8 mouse cellular contexts compared by ENCODE assay signal in genomic region chr10:128095003-128095636, GRCm38 (mm10). TPM values are rescaled to one million over a fixed set of nuclear protein-coding genes. Genes with fewer than 3 reads are reported as not detected.
DNase-seq lines count a peak whose midpoint lies in the region; ATAC-seq and TF ChIP-seq lines count a peak whose summit lies in the region.

No protein-coding gene starts in this region.

- H3K9me3 ChIP-seq in kidney, embryonic 16.5 days (ENCODE audit: low read length), result no peaks in the 10 kb centered on the region
- H3K9me3 ChIP-seq in forebrain, postnatal 0 days (ENCODE audit: low read length), result no peaks in the 10 kb centered on the region
- no peaks in the 10 kb centered on the region for H3K9me3 ChIP-seq in midbrain, embryonic 14.5 days (ENCODE audit: control insufficient read depth, low read length)

- H3K4me2 ChIP-seq in kidney, embryonic 16.5 days (replicated peaks; ENCODE audit: low read depth, low read length), result peak overlapping the region; percentile 86
- peak overlapping the region; percentile 35; the same call in 1 of the 2 replicates for H3K4me2 ChIP-seq in forebrain, postnatal 0 days (ENCODE audit: low read depth)
- H3K4me2 ChIP-seq in midbrain, embryonic 14.5 days (ENCODE audit: low read length), result peak overlapping the region; percentile 91

- no peaks in the 10 kb centered on the region for H3K27me3 ChIP-seq in kidney, embryonic 16.5 days (ENCODE audit: insufficient read depth, low read length)
- H3K27me3 ChIP-seq in forebrain, postnatal 0 days (ENCODE audit: insufficient read depth, low read length), result no peaks in the 10 kb centered on the region
- no peaks in the 10 kb centered on the region for H3K27me3 ChIP-seq in midbrain, embryonic 14.5 days (ENCODE audit: control insufficient read depth, insufficient read depth, low read length)

- WGBS in kidney, embryonic 16.5 days, result 29% methylated on average over 9 of the region's 9 CpGs
- 31% methylated on average over 9 of the region's 9 CpGs for WGBS in forebrain, postnatal 0 days
- WGBS in midbrain, embryonic 14.5 days, result 15% methylated on average over 9 of the region's 9 CpGs

- H3K36me3 ChIP-seq in kidney, embryonic 16.5 days (ENCODE audit: insufficient read depth, low read length), result peaks cover under 1% of the 10 kb centered on the region; the same call in 1 of the 2 replicates
- H3K36me3 ChIP-seq in forebrain, postnatal 0 days (ENCODE audit: insufficient read depth), result peaks cover 6% of the 10 kb centered on the region; the same call in 1 of the 2 replicates
- H3K36me3 ChIP-seq in midbrain, embryonic 14.5 days (ENCODE audit: control insufficient read depth, insufficient read depth, low read length), result peaks cover 8% of the 10 kb centered on the region

- no peak for TF ChIP-seq CTCF in forebrain, postnatal 0 days (IDR thresholded peaks at IDR 0.05; ENCODE audit: low read depth)

- intact Hi-C loops in gastrocnemius, postnatal 36 days (cut with DNase I), result no loop called here

- peak overlapping the region; percentile 79; the same call in 1 of the 2 replicates for H3K4me3 ChIP-seq in kidney, embryonic 16.5 days (ENCODE audit: low read length)
- no peak overlapping the region for H3K4me3 ChIP-seq in forebrain, postnatal 0 days (ENCODE audit: low read depth, low read length)
- H3K4me3 ChIP-seq in midbrain, embryonic 14.5 days (replicated peaks; ENCODE audit: low read depth, low read length), result no peak overlapping the region

- peak overlapping the region; percentile 99 for H3K27ac ChIP-seq in kidney, embryonic 16.5 days (ENCODE audit: low read length)
- H3K27ac ChIP-seq in forebrain, postnatal 0 days (ENCODE audit: low read depth, low read length), result no peak overlapping the region
- H3K27ac ChIP-seq in midbrain, embryonic 14.5 days (replicated peaks; ENCODE audit: low read depth, low read length), result no peak overlapping the region

- no peak for DNase-seq in kidney, postnatal 14 days
- peak; percentile 92 for DNase-seq in ZHBTc4 (ENCODE audit: low read depth, low spot score)
- DNase-seq in forebrain, postnatal 0 days, result no peak
- DNase-seq in midbrain, embryonic 14.5 days, result no peak
- no peak for DNase-seq in adrenal gland, adult 18-20 months (ENCODE audit: low spot score in 2 of 2)
- DNase-seq in gastrocnemius, postnatal 36 days, result no peak
- DNase-seq in thymus, postnatal 4 days, result no peak

- ATAC-seq in kidney, embryonic 16.5 days (ENCODE audit: low FRiP score, low TSS enrichment), result no peak
- no peak for ATAC-seq in forebrain, postnatal 0 days
- no peak for ATAC-seq in midbrain, embryonic 14.5 days (ENCODE audit: low FRiP score, low TSS enrichment)

- 0 out of 2 replicates have a peak overlapping the region, but pooled peaks have one; percentile 31 for H3K9ac ChIP-seq in kidney, embryonic 16.5 days (replicated peaks; ENCODE audit: low read length)
- no peak overlapping the region for H3K9ac ChIP-seq in forebrain, postnatal 0 days
- no peak overlapping the region for H3K9ac ChIP-seq in midbrain, embryonic 14.5 days (replicated peaks; ENCODE audit: low read length)

- H3K4me1 ChIP-seq in kidney, embryonic 16.5 days (ENCODE audit: insufficient read depth, low read length), result peaks cover 54% of the 10 kb centered on the region
- peaks cover 17% of the 10 kb centered on the region for H3K4me1 ChIP-seq in forebrain, postnatal 0 days (ENCODE audit: insufficient read depth)
- peaks cover 36% of the 10 kb centered on the region for H3K4me1 ChIP-seq in midbrain, embryonic 14.5 days (ENCODE audit: control insufficient read depth, insufficient read depth, low read length)

RNA-seq across cellular contexts. Expression of gene Baz2a, which starts 3.7 kb away (rescaled TPM):
- polyA plus RNA-seq in kidney, embryonic 16.5 days (2015; fragmentation: Nextera tagmentation; extraction: Ambion mirVana), result 10.9 and 14.3 TPM in 2 replicates
- 9.3 and 10.0 TPM in 2 replicates for total RNA-seq in forebrain, postnatal 0 days (2014; rRNA removed)
- polyA plus RNA-seq in forebrain, postnatal 0 days (2015; fragmentation: Nextera tagmentation; extraction: Ambion mirVana), result 3.8 and 7.0 TPM in 2 replicates
- 14.8 and 19.4 TPM in 2 replicates for polyA plus RNA-seq in midbrain, embryonic 14.5 days (2014; fragmentation: Nextera tagmentation; extraction: Ambion mirVana)
- total RNA-seq in adrenal gland, adult 18-20 months (2021), result 10 to 100 TPM; 35.6 to 45.3 TPM
- 10 to 100 TPM; 11.9 to 14.2 TPM for total RNA-seq in gastrocnemius, postnatal 36 days (2021)

RNA-seq across cellular contexts. Expression of gene Atp5b, which starts 12.0 kb away (rescaled TPM):
- polyA plus RNA-seq in kidney, embryonic 16.5 days (2015; fragmentation: Nextera tagmentation; extraction: Ambion mirVana), result 3,411 and 3,412 TPM in 2 replicates
- 2,470 and 2,914 TPM in 2 replicates for total RNA-seq in forebrain, postnatal 0 days (2014; rRNA removed)
- 2,164 and 2,181 TPM in 2 replicates for polyA plus RNA-seq in forebrain, postnatal 0 days (2015; fragmentation: Nextera tagmentation; extraction: Ambion mirVana)
- polyA plus RNA-seq in midbrain, embryonic 14.5 days (2014; fragmentation: Nextera tagmentation; extraction: Ambion mirVana), result 1,898 and 2,035 TPM in 2 replicates
- total RNA-seq in adrenal gland, adult 18-20 months (2021), result 1,000 to 10,000 TPM; 2,783 to 4,328 TPM
- 1,000 to 10,000 TPM; 3,740 to 3,926 TPM for total RNA-seq in gastrocnemius, postnatal 36 days (2021)

RNA-seq across cellular contexts. Expression of gene Ptges3, which starts 36.4 kb away (rescaled TPM):
- polyA plus RNA-seq in kidney, embryonic 16.5 days (2015; fragmentation: Nextera tagmentation; extraction: Ambion mirVana), result 409 and 441 TPM in 2 replicates
- total RNA-seq in forebrain, postnatal 0 days (2014; rRNA removed), result 146 and 157 TPM in 2 replicates
- polyA plus RNA-seq in forebrain, postnatal 0 days (2015; fragmentation: Nextera tagmentation; extraction: Ambion mirVana), result 439 and 454 TPM in 2 replicates
- polyA plus RNA-seq in midbrain, embryonic 14.5 days (2014; fragmentation: Nextera tagmentation; extraction: Ambion mirVana), result 413 and 443 TPM in 2 replicates
- 100 to 1,000 TPM; 228 to 248 TPM for total RNA-seq in adrenal gland, adult 18-20 months (2021)
- total RNA-seq in gastrocnemius, postnatal 36 days (2021), result 10 to 100 TPM; 56.6 to 60.7 TPM

RNA-seq across cellular contexts. Expression of gene Naca, which starts 59.7 kb away (rescaled TPM):
- polyA plus RNA-seq in kidney, embryonic 16.5 days (2015; fragmentation: Nextera tagmentation; extraction: Ambion mirVana), result 667 and 704 TPM in 2 replicates
- 630 and 780 TPM in 2 replicates for total RNA-seq in forebrain, postnatal 0 days (2014; rRNA removed)
- polyA plus RNA-seq in forebrain, postnatal 0 days (2015; fragmentation: Nextera tagmentation; extraction: Ambion mirVana), result 527 and 662 TPM in 2 replicates
- 627 and 634 TPM in 2 replicates for polyA plus RNA-seq in midbrain, embryonic 14.5 days (2014; fragmentation: Nextera tagmentation; extraction: Ambion mirVana)
- total RNA-seq in adrenal gland, adult 18-20 months (2021), result 100 to 1,000 TPM; 612 to 654 TPM
- total RNA-seq in gastrocnemius, postnatal 36 days (2021), result 100 to 1,000 TPM; 318 to 407 TPM

Comparison
In these comparisons a context has a peak if more than half of its experiments do, and no peak if none do; other contexts are left out.
1. H3K4me2 ChIP-seq: peak in every context shown above with its lines; median percentile 91 in midbrain, embryonic 14.5 days; 86 in kidney, embryonic 16.5 days; 35 in forebrain, postnatal 0 days.